Mouse (Mus musculus) liver, postnatal 0 days (tissue): ENCODE measurements at regions not wholly inside any gene's neighbourhood (a gene's known extent, or its start where the extent isn't known, plus 50 kb on each side); places are given as distances from the start of the nearest gene placed in this dataset.

Experiments
- CTCF ChIP-seq: sonication (generic); IDR thresholded peaks from 2 replicates; pipeline ENCODE4 v1.5.1; 2016; ENCODE audit warnings: antibody characterized with exemption, low read depth
- EP300 ChIP-seq: IDR thresholded peaks from 2 replicates; pipeline ENCODE4 v1.6.1; 2016; ENCODE audit warnings: antibody characterized with exemption, low read depth, mild to moderate bottlenecking

DNA sequence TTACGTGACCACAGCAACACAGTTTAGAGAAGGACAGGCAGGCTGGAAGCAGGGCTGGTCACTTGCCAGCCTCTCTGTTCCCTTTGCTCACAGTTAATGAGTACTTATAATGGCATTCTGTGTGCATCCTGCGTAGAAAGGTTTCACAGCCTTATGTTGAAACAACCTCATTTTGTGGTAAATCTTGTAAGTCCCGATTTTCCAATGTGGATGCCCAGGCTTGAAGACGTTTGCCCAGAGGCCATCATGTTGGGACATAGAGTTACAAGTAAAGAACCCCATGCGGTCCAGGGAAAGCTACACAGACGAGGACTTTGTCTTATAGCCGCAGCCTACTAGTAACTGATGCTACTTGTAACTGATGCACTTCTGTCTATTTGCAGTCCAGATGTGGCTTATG, 100.4 kb upstream of the Lhx8 start:
- TF ChIP-seq CTCF = no peak
- no peak for TF ChIP-seq EP300
